Mouse (Mus musculus): ENCODE measurements around the gene Fyb. TPM values are rescaled to one million over a fixed set of nuclear protein-coding genes. Genes with fewer than 3 reads are reported as not detected.

The Fyb gene
- total RNA-seq, 2 experiments from 2014 or later: 23.4 to 49.7 TPM

DNA sequence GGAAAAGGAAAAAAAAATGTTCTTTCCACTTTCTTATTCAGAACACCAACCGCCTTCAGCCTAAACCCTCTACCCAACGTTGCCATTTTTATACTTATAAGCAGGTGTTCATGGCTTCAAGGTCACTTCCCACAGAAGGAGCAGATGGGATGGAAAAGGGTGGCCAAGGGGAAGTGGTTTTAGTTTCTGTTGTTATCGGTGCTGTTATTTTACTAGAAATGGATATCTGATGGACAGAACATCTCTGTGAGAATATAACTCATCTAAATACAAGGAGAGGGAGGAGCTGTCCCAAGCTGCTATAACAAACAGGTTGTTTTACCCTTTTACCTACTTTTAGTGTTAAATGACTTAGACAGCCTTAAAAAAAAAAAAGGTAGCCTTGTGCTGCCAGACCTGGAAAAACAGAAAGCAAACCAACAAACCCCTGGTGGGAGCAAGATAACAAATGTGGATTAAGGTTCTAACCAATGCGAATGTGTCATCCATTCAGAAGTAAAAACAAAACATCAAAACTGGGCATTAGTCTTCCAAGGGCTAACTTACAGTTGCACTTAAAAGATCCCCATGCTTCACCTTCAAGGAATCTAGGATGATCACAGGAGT, 68.3 kb downstream of the Fyb start:
- intact Hi-C loops (cut with DNase I): no loop called here
- no peak for DNase-seq

DNA sequence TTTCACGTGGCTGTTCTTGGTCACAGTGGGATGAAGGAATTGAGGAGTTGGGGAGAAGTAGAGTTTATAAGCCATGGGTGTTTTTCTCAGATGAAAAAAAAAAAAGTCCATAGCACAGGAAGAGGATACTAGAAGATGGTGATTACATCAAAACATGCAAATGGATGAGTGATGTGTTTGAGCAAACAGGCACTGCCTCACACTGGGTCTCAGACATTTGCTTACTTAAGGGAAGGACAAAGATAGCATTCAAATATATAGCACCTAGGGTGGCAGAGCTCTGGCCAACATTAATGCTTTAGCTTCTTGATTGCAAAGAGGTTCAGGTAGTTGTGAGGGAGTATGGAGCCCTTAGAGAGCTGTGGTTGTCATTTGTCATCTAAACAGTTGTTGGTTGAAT, 68.9 kb downstream of the Fyb start:
- intact Hi-C loops (cut with DNase I): no loop called here

GRCm38 (mm10) chr15:6592561-6593253, 70.1 kb downstream of the Fyb start:
- no peak for DNase-seq
- intact Hi-C loops (cut with DNase I): no loop called here

More for the DNA sequence above, 68.9 kb downstream of the Fyb start:
- no peak for DNase-seq

DNA sequence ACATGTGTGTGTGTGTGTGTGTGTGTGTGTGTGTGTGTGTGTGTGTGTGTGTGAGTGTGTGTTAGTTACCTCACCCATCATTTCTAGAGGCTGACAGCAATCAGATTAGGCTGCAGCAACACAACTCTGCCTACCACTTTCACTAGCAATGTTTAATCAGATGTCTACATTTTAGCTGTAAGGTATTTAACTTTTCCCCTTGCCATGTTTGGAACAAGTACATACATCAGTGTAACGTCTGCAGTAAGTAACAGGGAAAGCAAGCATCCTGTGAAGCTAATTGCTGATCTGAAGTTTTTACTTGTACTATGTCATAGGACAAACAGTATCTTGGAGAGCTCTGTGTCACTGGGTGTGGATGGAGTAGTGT, 70.6 kb downstream of the Fyb start:
- intact Hi-C loops (cut with DNase I): no loop called here

DNA sequence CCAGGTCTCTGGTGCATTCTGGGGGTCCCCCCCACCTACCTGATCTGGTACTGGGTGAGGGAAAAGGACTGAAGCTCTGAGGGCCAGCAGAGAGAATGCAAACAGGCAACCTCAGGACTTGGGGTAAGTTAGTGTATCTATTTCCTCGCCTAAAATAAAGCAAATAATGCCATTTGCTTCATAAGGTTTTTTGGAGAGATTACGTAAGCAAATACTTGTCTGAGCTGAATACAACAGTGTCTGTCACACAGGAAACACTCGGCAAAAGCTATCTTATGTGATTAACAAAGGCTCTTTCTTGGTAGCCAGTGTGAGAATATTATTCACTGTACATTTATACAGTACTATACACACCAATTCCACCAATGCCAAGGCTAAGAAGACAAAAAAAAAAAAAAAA, 76.0 kb downstream of the Fyb start:
- DNase-seq: no peak
- intact Hi-C loops (cut with DNase I): no loop called here

More for the DNA sequence above, 70.6 kb downstream of the Fyb start:
- no peak for DNase-seq

DNA sequence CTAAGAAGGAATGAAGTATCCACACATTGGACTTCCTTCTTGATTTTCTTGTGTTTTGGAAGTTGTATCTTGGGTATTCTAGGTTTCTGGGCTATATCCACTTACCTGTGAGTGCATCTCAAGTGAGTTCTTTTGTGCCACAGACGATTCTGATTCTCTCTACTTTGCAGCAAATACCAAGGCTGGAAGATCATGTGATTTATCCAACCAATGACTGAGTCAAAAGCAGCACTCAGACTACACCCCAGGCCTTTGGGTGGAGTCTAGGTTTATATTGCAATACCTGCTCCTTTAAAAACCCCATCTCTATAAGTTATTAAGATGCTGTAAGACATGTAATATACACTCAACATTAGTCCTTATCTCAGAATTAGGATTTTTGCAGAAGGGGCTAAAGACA, 77.7 kb downstream of the Fyb start:
- intact Hi-C loops (cut with DNase I): no loop called here
- DNase-seq: no peak

- intact Hi-C loops (cut with DNase I): no loop called here
These were observed 78.7 kb downstream of the Fyb start for GRCm38 (mm10) chr15:6601330-6601729.

GRCm38 (mm10) chr15:6602003-6602402, 79.3 kb downstream of the Fyb start:
- intact Hi-C loops (cut with DNase I): no loop called here
- no peak for DNase-seq

More at GRCm38 (mm10) chr15:6601330-6601729, 78.7 kb downstream of the Fyb start:
- no peak for DNase-seq

- intact Hi-C loops (cut with DNase I): no loop called here
- DNase-seq: no peak
These were observed 88.0 kb downstream of the Fyb start for GRCm38 (mm10) chr15:6610703-6611102.

DNA sequence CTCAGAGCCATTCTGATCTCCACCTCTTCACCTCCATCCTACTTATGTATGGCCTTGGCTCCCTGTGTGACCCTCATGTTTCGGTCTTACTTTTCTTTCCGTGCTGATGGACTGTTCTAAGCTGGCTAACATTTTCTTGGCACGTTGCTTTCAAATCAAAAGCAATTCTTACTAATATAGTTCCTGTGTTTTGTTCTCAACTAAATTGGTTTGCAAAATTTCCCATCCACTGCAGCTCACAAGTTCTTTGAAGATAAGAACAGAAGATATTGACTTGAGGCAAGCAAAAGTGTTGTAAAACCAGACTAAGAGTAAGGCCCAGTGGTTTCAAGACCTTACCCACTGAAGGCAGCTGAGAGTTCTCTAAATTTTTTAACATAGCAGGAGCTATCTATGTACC, 90.2 kb downstream of the Fyb start:
- intact Hi-C loops (cut with DNase I): no loop called here
- no peak for DNase-seq

DNA sequence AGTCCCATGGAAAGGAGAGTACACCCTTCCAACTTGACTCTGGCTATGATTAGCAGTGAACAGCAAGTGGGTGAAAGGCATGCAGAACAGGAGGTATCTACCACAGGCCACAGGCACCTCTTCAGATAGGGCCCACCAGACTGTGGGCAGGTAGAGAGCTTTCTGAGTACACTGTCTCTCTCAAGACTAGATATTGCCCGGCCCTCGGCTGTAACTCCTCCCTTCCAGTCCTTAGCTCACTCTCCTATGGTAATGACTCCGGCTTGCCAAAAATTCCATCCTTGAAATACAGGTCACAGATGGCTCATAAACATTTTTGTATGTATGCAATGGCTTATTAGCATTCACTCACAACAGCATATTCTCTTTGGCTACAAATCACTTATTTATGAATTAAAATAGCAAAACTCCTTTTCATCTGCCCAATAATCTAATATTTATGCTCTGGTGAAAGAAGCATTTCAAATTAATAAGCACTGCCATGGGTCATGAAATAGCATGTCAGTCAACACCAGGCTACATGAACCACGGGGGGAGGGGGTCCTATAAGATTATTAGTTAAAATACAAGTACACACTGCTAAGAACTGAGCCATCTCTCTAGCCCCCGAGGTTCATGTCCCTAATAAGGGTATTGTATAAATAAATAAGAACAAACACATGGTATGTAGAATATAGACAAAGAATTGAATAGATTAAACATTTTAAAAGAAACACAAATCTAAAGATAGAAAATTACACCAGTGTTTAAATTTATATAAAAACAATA, 93.9 kb downstream of the Fyb start:
- intact Hi-C loops (cut with DNase I): no loop called here
- no peak for DNase-seq

DNA sequence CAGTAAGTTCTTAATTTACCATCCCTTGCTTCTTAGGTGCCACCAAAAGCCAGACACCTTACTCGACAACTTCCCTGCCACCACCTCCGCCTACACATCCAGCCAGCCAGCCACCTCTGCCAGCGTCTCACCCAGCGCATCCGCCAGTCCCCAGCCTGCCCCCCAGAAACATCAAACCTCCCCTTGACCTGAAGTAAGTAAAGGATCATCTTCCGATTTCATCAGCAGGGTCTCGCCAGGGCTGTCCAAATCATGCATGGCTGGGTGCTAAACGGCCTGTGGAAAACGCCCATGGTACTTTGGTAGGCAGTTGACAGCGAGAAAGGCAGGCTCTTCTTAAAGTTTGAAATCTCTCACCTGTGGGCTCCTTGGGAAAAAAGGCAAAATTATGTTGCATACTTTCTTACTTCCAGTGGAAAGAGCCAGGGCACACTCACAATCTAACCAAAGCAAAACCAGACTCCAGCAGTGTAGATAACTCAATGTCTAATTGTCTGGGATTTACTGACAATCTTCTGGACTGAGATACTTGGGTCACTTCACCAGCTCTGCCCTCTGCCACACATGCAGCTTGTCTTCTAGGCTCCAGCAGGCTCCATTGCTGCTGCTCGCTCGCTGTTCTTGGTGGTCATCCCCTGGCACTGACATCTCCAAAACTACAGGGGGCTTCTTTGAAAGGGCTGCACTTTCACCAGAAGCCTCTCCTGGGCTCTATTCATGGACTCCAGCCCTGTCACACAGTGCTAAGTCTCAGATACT, 97.1 kb downstream of the Fyb start:
- no peak for DNase-seq
- intact Hi-C loops (cut with DNase I): loop anchor here (5.0 to 10.0 kb wide), 4 partner anchors 115 to 1385 kb away; no protein-coding TSS in a partner anchor

DNA sequence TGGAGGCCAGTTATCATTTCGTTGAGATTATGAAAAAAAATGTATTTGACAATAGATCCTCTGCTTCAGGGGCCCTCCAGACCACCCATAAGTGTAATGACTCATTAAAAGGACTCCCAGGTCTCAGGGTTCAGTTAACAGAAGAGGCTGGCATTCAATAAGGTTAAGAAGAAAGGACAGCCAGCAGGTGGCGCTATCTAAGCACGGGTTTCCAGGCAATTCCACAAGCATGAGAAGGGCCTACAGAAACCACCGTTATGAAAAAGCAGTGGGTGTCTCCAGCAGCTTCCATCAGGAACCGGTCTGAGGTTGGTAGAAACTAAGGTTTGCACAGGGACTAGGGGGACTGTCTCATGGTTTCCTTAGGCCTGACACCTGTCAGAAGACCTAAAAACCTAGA, 99.9 kb downstream of the Fyb start:
- intact Hi-C loops (cut with DNase I): loop anchor here (5.0 to 10.0 kb wide), 4 partner anchors 118 to 1388 kb away; no protein-coding TSS in a partner anchor
- DNase-seq: peak; percentile 74 to 80

GRCm38 (mm10) chr15:6623529-6624228, 101.0 kb downstream of the Fyb start:
- intact Hi-C loops (cut with DNase I): loop anchor here (5.0 to 10.0 kb wide), 4 partner anchors 119 to 1389 kb away; no protein-coding TSS in a partner anchor
- no peak for DNase-seq

DNA sequence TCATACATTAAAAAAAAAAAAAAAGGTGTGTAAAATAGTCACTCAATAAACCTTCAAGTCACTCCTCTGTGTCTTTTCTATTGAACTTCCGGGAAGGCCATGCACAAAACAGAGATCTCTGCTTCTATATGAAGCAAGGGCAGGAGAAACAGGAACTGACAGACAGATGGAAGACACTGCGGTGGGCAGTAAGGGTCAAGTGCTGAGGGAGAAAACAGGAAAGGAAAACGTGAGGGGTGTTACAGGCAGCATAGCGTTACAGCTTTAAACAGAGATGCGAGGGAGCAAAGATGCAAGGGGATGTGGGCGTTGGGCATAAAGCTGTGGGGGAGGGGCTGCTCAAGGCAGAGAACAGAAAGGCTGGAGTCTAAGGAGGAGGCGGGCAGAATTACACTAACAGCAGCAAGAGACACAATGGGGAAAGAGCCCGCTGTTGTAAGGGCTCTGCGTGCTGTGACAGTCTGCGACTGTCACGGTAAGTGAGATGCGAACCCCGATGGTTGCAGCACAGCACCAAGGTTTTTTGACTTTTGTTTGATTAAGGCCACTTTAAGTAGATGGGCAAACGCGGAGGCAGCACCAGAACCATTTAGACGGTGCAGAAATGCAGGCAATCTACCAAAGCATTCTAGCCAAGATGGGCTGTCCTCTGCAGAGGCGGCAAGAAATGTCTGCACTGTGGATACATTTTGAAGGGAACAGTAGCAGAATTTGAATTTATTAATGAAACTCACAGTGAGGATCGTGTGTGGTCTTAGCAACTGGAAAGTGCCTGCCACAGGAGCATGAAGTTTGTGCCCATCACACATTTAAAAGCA, 101.9 kb downstream of the Fyb start:
- intact Hi-C loops (cut with DNase I): loop anchor here (5.0 to 10.0 kb wide), 5 partner anchors 83 to 1390 kb away; partner anchors contain the start of gene Rictor
- DNase-seq: no peak

DNA sequence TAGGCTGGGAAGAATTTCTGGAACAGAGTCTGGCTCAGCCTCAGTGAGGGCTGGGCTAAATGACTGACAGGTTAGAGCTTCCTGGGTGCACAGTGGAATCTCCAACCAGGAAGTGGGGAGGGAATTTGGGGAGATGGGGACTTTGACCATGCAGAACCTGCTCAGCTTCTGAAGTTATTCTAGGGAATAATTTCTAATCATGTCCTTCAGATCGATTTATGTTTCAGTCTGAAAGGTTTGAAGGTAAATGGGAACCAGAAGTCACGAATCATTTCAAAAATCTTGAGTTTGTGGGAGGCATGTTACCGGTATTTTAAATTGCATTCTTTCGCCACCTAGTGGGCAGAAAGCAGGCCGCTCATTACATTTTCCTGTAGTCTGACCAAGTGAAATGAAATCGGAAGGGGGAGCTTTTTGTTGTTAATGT, 103.0 kb downstream of the Fyb start:
- peak; percentile 29 to 38 for DNase-seq
- intact Hi-C loops (cut with DNase I): loop anchor here (5.0 to 10.0 kb wide), 4 partner anchors 82 to 1391 kb away; partner anchors contain the start of gene Rictor

GRCm38 (mm10) chr15:6626123-6626522, 103.5 kb downstream of the Fyb start:
- intact Hi-C loops (cut with DNase I): loop anchor here (5.0 to 10.0 kb wide), 4 partner anchors 81 to 1391 kb away; partner anchors contain the start of gene Rictor
- no peak for DNase-seq

DNA sequence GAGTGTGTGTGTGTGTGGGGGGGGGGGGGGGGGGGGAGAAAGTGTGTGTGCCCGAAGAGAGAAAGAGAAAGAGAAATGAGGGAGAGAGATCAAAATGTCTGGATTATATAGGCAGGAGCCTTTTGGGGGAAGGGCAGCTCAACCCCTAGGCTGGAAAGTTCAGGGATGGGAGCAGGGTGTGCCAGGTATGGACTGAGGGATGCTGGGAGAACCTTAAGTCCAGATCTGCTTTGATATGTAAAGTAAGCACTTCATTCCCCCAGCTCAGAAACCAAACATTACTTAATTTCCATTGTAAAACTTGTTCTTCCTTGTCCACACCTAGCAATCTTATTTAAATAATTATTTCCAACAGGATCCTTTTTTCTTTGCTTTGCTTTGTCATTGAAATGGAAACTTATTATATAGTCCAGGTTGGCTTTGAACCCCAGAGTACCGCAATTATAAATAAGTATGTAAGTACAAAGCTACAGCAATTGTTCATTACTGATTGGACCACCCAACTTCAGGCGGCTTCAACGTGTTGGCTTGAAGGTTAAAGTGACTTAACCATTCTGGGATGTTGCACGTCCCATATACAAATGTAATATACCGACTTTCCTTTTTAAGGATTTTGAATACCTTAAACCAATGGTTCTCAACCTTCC, 105.9 kb downstream of the Fyb start:
- intact Hi-C loops (cut with DNase I): loop anchor here (5.0 to 10.0 kb wide), 4 partner anchors 79 to 1394 kb away; partner anchors contain the start of gene Rictor
- no peak for DNase-seq

All from heart, postnatal 36 days (tissue).